Mouse (Mus musculus): Measurements from ENCODE around the gene Gnb4. TPM values are rescaled to one million over a fixed set of nuclear protein-coding genes. Genes with fewer than 3 reads are reported as not detected.

Gene Gnb4
- total RNA-seq, 2 experiments from 2014 or later, result 29.2 to 31.4 TPM

Other genes starting within 250 kb of the Gnb4 start
- gene Pik3ca, start 218.9 kb downstream of the Gnb4 start, total RNA-seq (2021), result 10 to 100 TPM; 62.0 to 71.2 TPM
- under 1 TPM in 1 of 2 experiments, not detected in 1; 0.35 TPM for gene Kcnmb3, start 124.4 kb downstream of the Gnb4 start, total RNA-seq (2021)
- gene Zfp639, start 106.3 kb downstream of the Gnb4 start, total RNA-seq (2021), result 10 to 100 TPM; 33.5 to 33.8 TPM
- gene Mfn1, start 87.1 kb downstream of the Gnb4 start, total RNA-seq (2021), result 100 to 1,000 TPM in 1 of 2 experiments, 10 to 100 TPM in 1; 88.3 to 104 TPM
- gene Actl6a, start 89.7 kb upstream of the Gnb4 start, total RNA-seq (2021), result 10 to 100 TPM; 14.9 to 15.8 TPM
- 100 to 1,000 TPM; 201 to 213 TPM for gene Ndufb5, start 120.4 kb upstream of the Gnb4 start, total RNA-seq (2021)
- gene Mrpl47, start 121.0 kb upstream of the Gnb4 start, total RNA-seq (2021), result 10 to 100 TPM; 19.4 to 23.0 TPM
- 10 to 100 TPM; 30.0 to 31.9 TPM for gene Usp13, start 201.0 kb upstream of the Gnb4 start, total RNA-seq (2021)